Mouse (Mus musculus) fat pad, adult 2 months (tissue): ENCODE measurements around the gene Tedc2.

Experiments
- DNase-seq: peaks from one replicate; pipeline ENCODE4 v3.0.0-alpha.2; 2011; ENCODE audit warnings: low read depth, low spot score; ENCODE audit errors: extremely low read depth

Gene Tedc2

GRCm38 (mm10) chr17:24197032-24197824 is 23.4 kb downstream of the Tedc2 start:
- DNase-seq = no peak

GRCm38 (mm10) chr17:24195349-24195748 is 25.3 kb downstream of the Tedc2 start:
- no peak for DNase-seq

- no peak for DNase-seq
These were observed 26.9 kb downstream of the Tedc2 start for GRCm38 (mm10) chr17:24193769-24194168.

- no peak for DNase-seq
These were observed 27.4 kb downstream of the Tedc2 start for GRCm38 (mm10) chr17:24193268-24193667.

GRCm38 (mm10) chr17:24192848-24193247 is 27.8 kb downstream of the Tedc2 start:
- DNase-seq = no peak

GRCm38 (mm10) chr17:24191481-24191880 is 29.2 kb downstream of the Tedc2 start:
- DNase-seq = no peak

GRCm38 (mm10) chr17:24190934-24191333 is 29.7 kb downstream of the Tedc2 start:
- DNase-seq = no peak

- DNase-seq = no peak
These were observed 46.4 kb downstream of the Tedc2 start for GRCm38 (mm10) chr17:24174259-24174658.

GRCm38 (mm10) chr17:24173423-24173822 is 47.2 kb downstream of the Tedc2 start:
- no peak for DNase-seq

- DNase-seq = no peak
These were observed 48.9 kb downstream of the Tedc2 start for GRCm38 (mm10) chr17:24171738-24172137.

- DNase-seq = no peak
These were observed 49.9 kb downstream of the Tedc2 start for GRCm38 (mm10) chr17:24170729-24171128.

GRCm38 (mm10) chr17:24170125-24170524 is 50.5 kb downstream of the Tedc2 start:
- DNase-seq = no peak

GRCm38 (mm10) chr17:24169317-24170065 is 51.2 kb downstream of the Tedc2 start, which contains the start of gene Atp6v0c:
Gene Atp6v0c (minus strand): TSS chr17:24169702.
- no peak for DNase-seq

- DNase-seq = peak; percentile 34
These were observed 51.9 kb downstream of the Tedc2 start for GRCm38 (mm10) chr17:24168590-24169277.

- DNase-seq = no peak
These were observed 52.7 kb downstream of the Tedc2 start for GRCm38 (mm10) chr17:24167891-24168505.

GRCm38 (mm10) chr17:24167120-24167519 is 53.5 kb downstream of the Tedc2 start:
- DNase-seq = no peak
